Mouse (Mus musculus): Measurements from ENCODE around the gene Impg1.

Impg1 gene

DNA sequence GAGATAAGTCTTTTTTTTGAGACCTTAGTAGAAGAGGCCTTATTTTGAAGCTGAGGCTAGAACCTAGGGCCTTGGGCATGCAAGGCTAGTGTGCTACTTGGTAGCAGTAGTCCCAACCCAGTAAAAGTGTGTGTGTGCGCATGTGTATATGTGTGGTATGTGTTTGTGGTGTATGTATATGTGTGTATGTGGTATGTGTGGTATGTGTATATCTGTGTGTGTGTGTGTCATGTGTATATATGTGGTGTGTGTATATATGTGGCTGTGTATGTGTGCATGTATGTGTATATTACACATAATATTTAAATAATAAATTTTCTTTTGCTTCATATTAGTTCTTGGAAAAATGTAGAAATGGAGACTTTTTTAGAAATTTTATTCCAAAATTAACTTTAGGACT, 184.6 kb downstream of the Impg1 start:
- DNase-seq: no peak

DNA sequence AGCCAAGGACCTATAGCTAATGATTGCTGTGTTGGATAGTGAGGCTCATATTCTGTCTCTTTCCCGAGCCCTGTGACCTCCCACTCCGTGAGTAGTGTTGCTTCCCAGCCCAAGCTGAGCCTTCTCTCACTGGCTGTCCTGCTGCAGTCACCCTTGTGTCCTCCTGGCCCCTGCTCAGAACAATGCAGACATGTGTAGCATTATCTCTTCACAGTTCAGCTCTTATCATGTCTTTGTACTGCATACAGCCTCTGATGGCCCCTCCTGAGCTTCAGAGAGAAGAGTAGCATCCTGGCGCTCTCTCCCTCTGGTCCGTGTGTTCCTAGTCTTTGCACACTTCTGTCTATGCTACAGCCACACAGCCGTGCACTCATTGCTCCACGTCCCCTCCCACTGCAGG, 187.5 kb downstream of the Impg1 start:
- no peak for DNase-seq

DNA sequence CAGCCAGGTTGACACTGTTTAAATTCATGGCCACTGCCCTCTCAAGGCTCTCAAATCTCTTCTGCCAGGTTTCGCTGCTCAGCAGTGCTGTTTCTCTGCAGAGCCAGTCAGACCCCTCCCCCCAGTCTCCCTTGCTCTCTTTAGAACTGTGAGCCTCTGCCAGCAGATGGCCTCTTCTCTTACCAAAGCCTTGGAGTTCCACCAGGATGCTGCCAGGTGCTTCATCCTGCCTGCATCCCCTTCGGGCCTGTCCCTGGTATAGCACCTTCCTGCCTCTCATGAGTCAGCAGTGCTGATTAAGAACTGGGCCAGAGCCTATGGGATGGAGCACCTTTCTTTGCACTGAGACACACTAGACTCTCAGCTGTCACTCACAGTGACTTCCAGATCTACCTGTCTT, 188.1 kb downstream of the Impg1 start:
- peak; percentile 38 to 53 for DNase-seq

DNA sequence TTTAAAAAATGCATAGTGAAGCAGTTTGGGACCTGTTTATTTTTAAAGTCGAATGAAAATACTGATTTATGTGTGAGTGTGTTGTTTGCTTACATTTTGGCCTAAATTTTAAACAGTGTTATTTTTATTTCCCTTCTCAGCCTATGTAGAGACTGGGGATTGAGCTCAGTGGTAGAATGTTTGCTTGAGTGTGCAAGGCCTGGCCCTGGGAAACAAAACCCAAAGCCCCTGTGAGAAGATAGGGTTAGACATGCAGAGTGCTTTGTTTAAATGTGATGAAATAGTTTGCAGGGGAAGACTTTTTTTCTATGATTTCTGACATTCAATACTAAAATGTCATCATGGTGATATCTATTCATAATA, 189.5 kb downstream of the Impg1 start:
- no peak for DNase-seq

DNA sequence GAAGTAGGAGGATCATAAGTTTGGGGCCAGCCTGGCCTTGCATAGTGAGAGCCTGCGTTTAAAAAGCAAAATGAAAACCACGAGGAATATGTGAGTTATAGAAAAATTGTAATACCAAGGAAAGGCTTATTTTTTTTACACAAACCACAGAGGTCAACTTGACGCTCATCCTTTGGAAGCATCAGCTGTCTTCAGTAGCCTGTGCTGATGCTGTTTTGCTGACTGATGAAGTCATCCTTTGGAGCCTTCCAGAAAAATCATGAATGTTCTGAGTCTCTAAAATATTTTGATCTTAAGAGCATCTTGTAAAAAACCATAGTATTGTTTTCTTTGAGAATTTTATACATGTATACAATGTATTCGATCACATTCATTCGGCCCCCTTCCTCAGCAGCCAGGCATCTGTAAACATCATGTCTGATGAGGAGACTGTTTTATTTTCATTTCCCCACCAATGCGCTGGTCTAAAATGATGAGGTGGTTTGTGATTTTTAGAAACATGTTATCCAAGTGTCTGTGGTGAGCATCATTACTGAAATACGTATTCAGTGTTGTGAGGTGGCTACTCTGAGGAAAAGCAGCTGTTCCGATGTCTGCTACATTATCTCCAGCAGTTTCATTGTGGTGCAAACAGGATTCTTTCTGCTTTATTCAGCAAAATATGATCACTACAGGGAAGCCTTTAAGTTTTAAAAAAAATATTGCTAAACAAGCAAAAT, 190.1 kb downstream of the Impg1 start:
- DNase-seq: no peak

DNA sequence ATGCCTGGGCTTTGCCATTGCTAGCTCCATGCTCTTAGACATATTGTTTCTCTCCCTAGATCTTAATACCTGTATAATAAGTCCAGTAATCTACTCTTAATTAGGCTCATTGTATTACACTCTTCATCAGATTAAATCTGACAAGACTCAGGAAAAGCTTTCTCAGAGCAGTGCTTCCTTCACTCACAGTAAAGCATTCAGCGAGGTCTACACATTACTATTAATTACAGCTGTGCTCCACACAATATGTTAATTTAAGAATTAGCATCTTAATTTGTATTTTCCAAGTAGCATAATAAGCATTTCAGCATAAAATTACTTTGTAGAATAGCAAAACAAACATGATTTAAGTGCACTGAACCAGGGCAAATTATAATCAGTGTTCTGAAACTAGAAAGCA, 192.3 kb downstream of the Impg1 start:
- DNase-seq: no peak

DNA sequence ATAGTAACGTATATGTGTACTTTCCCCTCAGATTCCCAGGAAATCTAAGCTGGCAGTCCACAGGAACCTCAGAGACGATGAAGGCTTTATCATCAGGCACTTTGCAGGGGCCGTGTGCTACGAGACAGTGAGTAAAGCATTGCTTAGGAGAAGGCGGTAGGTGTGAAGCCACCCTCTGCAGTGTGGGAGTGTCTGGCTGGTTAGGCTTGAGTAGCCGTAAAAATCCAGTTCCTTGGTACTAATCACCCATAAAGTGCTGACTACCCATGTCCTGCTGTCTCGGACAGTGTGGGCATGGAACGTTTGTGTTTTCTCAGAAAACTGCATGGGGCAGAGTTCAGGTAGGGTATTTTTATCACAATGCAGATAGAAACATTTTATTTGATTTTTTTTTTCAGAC, 195.7 kb downstream of the Impg1 start:
- no peak for DNase-seq

DNA sequence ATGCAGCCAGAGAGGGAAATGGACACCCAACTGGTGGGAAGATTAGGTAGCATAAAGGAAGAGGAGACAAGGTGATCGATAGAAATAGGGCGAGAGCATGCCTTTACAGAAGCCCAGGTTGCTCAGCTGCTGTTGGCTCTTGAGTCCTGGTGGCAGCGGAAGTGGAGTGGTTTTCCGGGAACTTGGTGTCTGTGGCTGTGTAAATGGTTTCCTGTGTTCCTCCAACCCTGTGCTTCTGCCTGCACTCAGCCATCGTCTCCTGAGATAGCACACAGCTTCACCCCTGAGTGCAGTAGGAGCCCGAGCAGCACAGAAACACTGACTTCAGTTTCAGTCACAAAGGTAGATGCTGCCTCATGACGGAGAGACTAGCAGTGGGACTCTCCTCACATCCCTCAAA, 198.8 kb downstream of the Impg1 start:
- no peak for DNase-seq

DNA sequence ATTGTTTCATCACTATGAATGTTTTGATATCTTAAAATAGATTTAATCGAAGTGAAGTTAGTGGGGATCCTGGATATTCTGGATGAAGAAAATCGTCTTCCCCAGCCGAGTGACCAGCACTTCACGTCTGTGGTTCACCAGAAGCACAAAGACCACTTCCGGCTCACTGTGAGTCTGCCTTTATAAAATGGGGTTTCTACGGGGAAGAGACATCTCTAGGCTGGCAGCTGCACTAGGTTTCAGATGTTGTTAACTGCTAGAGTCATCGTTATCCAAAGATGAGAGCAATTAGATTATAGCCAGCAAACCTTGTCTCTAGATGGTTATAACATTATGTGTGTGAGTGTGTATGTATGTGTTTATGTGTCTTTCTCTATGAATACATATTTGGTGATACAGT, 199.2 kb downstream of the Impg1 start:
- no peak for DNase-seq

Data from cerebellum, postnatal 14 days (tissue).